Mouse (Mus musculus) hindbrain, postnatal 0 days (tissue): ENCODE results near the gene Ctnnbip1. TPM values are rescaled to one million over a fixed set of nuclear protein-coding genes. Genes with fewer than 3 reads are reported as not detected.

Experiments used
- ATAC-seq: fragments of 200-750 bp; cut with Nextera tagmentation; 2 replicates; pipeline ENCODE4 v1.8.0; 2017; ENCODE audit warnings: mild to moderate bottlenecking, moderate TSS enrichment, moderate library complexity
- DNase-seq: peaks from one replicate; pipeline ENCODE4 v3.0.0-alpha.2; 2015; ENCODE audit warnings: low spot score
- H3K27ac ChIP-seq: fragments of 300-500 bp; sonication (generic); 2 replicates; pipeline ENCODE4 v1.5.1; 2014; ENCODE audit warnings: mild to moderate bottlenecking
- H3K27me3 ChIP-seq: fragments of 300-500 bp; sonication (generic); 2 replicates; pipeline ENCODE4 v1.6.1; 2014; ENCODE audit warnings: low read length, mixed read lengths; ENCODE audit not compliant: insufficient read depth
- H3K36me3 ChIP-seq: fragments of 300-500 bp; sonication (generic); 2 replicates; pipeline ENCODE4 v1.6.1; 2014; ENCODE audit warnings: low read length, mixed read lengths; ENCODE audit not compliant: insufficient read depth
- H3K4me1 ChIP-seq: fragments of 300-500 bp; sonication (generic); 2 replicates; pipeline ENCODE4 v1.6.1; 2014; ENCODE audit warnings: antibody characterized with exemption, low read length, mixed read lengths; ENCODE audit not compliant: insufficient read depth
- H3K4me2 ChIP-seq: fragments of 300-500 bp; sonication (generic); 2 replicates; pipeline ENCODE4 v1.6.1; 2014; ENCODE audit warnings: low read depth, mild to moderate bottlenecking, low read length, moderate library complexity, mixed read lengths
- H3K4me3 ChIP-seq: fragments of 300-500 bp; sonication (generic); 2 replicates; pipeline ENCODE4 v1.5.1; 2014; ENCODE audit warnings: low read length
- H3K9ac ChIP-seq: fragments of 300-500 bp; sonication (generic); replicated peaks from 2 replicates; pipeline ENCODE4 v1.6.1; 2014; ENCODE audit warnings: mild to moderate bottlenecking, low read length, moderate library complexity, mixed read lengths
- H3K9me3 ChIP-seq: fragments of 300-500 bp; sonication (generic); 2 replicates; pipeline ENCODE4 v1.6.1; 2016; ENCODE audit warnings: low read length, mixed read lengths
- CTCF ChIP-seq: IDR thresholded peaks from 2 replicates; pipeline ENCODE4 v1.5.1; 2016; ENCODE audit warnings: antibody characterized with exemption, control low read depth, low read depth
- WGBS: fragments of 180-500 bp; shearing (Covaris S2); extraction: QIAGEN DNeasy Blood & Tissue Kit; methylation state at CpG from one replicate; pipeline ENCODE4 v1.1.7; 2014; 5-methylcytosine and 5-hydroxymethylcytosine counted together
- polyA plus RNA-seq: library from polyadenylated mRNA; unstranded; fragments of >200 nt; fragmentation: Nextera tagmentation; extraction: Ambion mirVana; gene quantifications from 2 replicates; pipeline ENCODE4 v1.2.1, GENCODE M21; 2015
- total RNA-seq: library from RNA; depleted of rRNA; stranded (reverse); fragments of >200 nt; gene quantifications from 2 replicates; pipeline ENCODE4 v1.2.3, GENCODE M21; 2014

Gene Ctnnbip1
- total and polyA plus RNA-seq, 2 experiments from 2014 or later = 105 to 112 TPM

GRCm38 (mm10) chr4:149518351-149519220 is 550 bp downstream of the Ctnnbip1 start:
- no peaks in the 10 kb centered on the region for H3K27me3 ChIP-seq
- peak overlapping the region; percentile 77 for H3K27ac ChIP-seq
- 0 out of 2 replicates have a peak, but pooled peaks cover 9% of the 10 kb centered on the region for H3K4me1 ChIP-seq
- ATAC-seq = no peak; the same call in 1 of the 2 replicates
- H3K9me3 ChIP-seq = no peaks in the 10 kb centered on the region
- no peak for TF ChIP-seq CTCF
- WGBS = 2% methylated on average over 40 of the region's 52 CpGs
- H3K4me3 ChIP-seq = peak overlapping the region; percentile 91
- H3K9ac ChIP-seq = peak overlapping the region; percentile 92
- peak overlapping the region; percentile 97 for H3K4me2 ChIP-seq
- H3K36me3 ChIP-seq = no peaks in the 10 kb centered on the region
- DNase-seq = no peak

- no peak for TF ChIP-seq CTCF
These were observed 3.2 kb downstream of the Ctnnbip1 start for GRCm38 (mm10) chr4:149521258-149521657.

GRCm38 (mm10) chr4:149523961-149524360 is 5.9 kb downstream of the Ctnnbip1 start:
- no peak for ATAC-seq
- DNase-seq = no peak
- no peak overlapping the region for H3K9ac ChIP-seq
- no peak overlapping the region for H3K27ac ChIP-seq
- 0 out of 2 replicates have a peak, but pooled peaks cover 14% of the 10 kb centered on the region for H3K4me1 ChIP-seq
- no peak overlapping the region for H3K4me2 ChIP-seq
- TF ChIP-seq CTCF = no peak
- H3K9me3 ChIP-seq = no peaks in the 10 kb centered on the region
- no peak overlapping the region for H3K4me3 ChIP-seq
- 64% methylated on average over 6 of the region's 6 CpGs for WGBS
- no peaks in the 10 kb centered on the region for H3K36me3 ChIP-seq
- no peaks in the 10 kb centered on the region for H3K27me3 ChIP-seq

More at GRCm38 (mm10) chr4:149521258-149521657, 3.2 kb downstream of the Ctnnbip1 start:
- Histone ChIP-seq H3K36me3 (no peaks in the 10 kb centered on the region), H3K27me3 (no peaks in the 10 kb centered on the region), H3K27ac (no peak overlapping the region), H3K4me1 (0 out of 2 replicates have a peak, but pooled peaks cover 14% of the 10 kb centered on the region), H3K4me2 (no peak overlapping the region), H3K9ac (no peak overlapping the region), H3K9me3 (no peaks in the 10 kb centered on the region), H3K4me3 (no peak overlapping the region)
- WGBS = 58% methylated on average over 10 of the region's 10 CpGs
- ATAC-seq = no peak
- no peak for DNase-seq

- H3K27ac ChIP-seq = no peak overlapping the region
- no peak overlapping the region for H3K4me3 ChIP-seq
- no peaks in the 10 kb centered on the region for H3K9me3 ChIP-seq
- 85% methylated on average over 4 of the region's 4 CpGs for WGBS
- no peaks in the 10 kb centered on the region for H3K27me3 ChIP-seq
- H3K9ac ChIP-seq = no peak overlapping the region
- no peak for DNase-seq
- no peaks in the 10 kb centered on the region for H3K36me3 ChIP-seq
- no peak for TF ChIP-seq CTCF
- no peak for ATAC-seq
- 0 out of 2 replicates have a peak, but pooled peaks cover 12% of the 10 kb centered on the region for H3K4me1 ChIP-seq
- no peak overlapping the region for H3K4me2 ChIP-seq
These were observed 7.1 kb downstream of the Ctnnbip1 start for GRCm38 (mm10) chr4:149525170-149525569.

- 76% methylated on average over 6 of the region's 6 CpGs for WGBS
- Histone ChIP-seq H3K36me3 (no peaks in the 10 kb centered on the region), H3K4me3 (no peak overlapping the region), H3K4me1 (0 out of 2 replicates have a peak, but pooled peaks cover 8% of the 10 kb centered on the region), H3K9me3 (no peaks in the 10 kb centered on the region), H3K9ac (no peak overlapping the region), H3K27ac (no peak overlapping the region; the same call in 1 of the 2 replicates), H3K4me2 (no peak overlapping the region), H3K27me3 (no peaks in the 10 kb centered on the region)
- ATAC-seq (no peak), DNase-seq (no peak)
- TF ChIP-seq CTCF = no peak
These were observed 7.8 kb downstream of the Ctnnbip1 start for GRCm38 (mm10) chr4:149525811-149526210.

GRCm38 (mm10) chr4:149526330-149526729 is 8.3 kb downstream of the Ctnnbip1 start:
- H3K4me3 ChIP-seq = no peak overlapping the region
- no peaks in the 10 kb centered on the region for H3K36me3 ChIP-seq
- ATAC-seq (peak; percentile 47; the same call in 1 of the 2 replicates), DNase-seq (no peak)
- no peak overlapping the region for H3K4me2 ChIP-seq
- H3K27ac ChIP-seq = no peak overlapping the region; the same call in 1 of the 2 replicates
- H3K27me3 ChIP-seq = no peaks in the 10 kb centered on the region
- H3K9ac ChIP-seq = no peak overlapping the region
- 39% methylated on average over 7 of the region's 7 CpGs for WGBS
- TF ChIP-seq CTCF = no peak
- H3K9me3 ChIP-seq = no peaks in the 10 kb centered on the region
- 0 out of 2 replicates have a peak, but pooled peaks cover 8% of the 10 kb centered on the region for H3K4me1 ChIP-seq
